Mouse (Mus musculus): Measurements from ENCODE around the gene Exoc6b.

DNA sequence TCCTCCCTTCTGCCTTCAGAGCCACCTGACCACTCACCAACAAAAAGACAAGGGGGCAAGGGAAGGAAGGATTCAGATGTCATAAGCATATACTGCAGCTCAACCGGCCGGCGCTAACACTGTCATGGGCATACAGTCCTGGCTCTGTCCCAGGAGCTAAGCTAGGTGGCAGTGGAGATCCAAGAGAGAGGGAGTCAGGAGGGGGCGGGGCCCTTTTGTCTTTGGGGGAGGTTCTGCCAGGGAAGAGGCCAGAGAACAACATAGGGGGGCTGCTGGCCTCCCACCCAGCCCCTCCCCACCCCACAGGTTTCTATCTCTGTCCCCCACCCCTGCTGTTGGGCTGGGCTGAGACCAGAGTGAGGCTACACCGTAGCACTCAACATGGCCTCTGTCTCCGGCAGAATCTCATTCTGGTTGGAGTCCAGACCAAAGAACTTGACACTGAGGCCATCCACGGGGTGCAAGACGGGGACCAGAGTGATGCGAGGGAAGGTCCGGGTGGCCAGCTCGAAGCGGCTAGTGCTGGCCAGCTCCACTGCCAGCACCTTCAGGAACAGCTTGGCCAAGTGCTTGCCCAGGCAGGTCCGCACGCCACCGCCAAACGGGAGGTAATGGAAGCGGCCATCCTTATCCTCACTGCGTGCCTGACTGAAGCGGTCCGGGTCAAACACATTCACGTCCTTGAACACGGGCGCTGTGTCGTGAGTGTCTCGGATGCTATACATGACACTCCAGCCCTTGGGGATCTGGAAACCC, 495.2 kb downstream of the Exoc6b start:
- TF ChIP-seq CTCF (IDR thresholded peaks at IDR 0.05; ENCODE audit: control insufficient read depth, insufficient read depth, insufficient read length) (no peak), MYOG (IDR thresholded peaks at IDR 0.05; ENCODE audit: control insufficient read depth, extremely low read depth, insufficient read length) (no peak), MAX (IDR thresholded peaks at IDR 0.05) (no peak), CEBPB (IDR thresholded peaks at IDR 0.05; ENCODE audit: low read depth) (no peak)
